Mouse (Mus musculus): ENCODE measurements around the gene Rps8. TPM values are rescaled to one million over a fixed set of nuclear protein-coding genes. Genes with fewer than 3 reads are reported as not detected.
A peak's percentile ranks its signal among the peaks of the same experiment; 100 is the strongest.

Rps8 gene
- total RNA-seq, 1 experiment from 2014 or later, result 1,061 TPM

GRCm38 (mm10) chr4:117127991-117128686 is 27.9 kb downstream of the Rps8 start:
- ATAC-seq (ENCODE audit: extremely low read depth, insufficient number of reproducible peaks, low FRiP score, poor library complexity, severe bottlenecking), result no peak

- ATAC-seq (ENCODE audit: extremely low read depth, insufficient number of reproducible peaks, low FRiP score, poor library complexity, severe bottlenecking), result peak; percentile 28
These were observed 29.3 kb downstream of the Rps8 start, which contains the start of gene Tctex1d4 for GRCm38 (mm10) chr4:117126675-117127290. TSS of gene Tctex1d4 (plus strand) at chr4:117126794.

GRCm38 (mm10) chr4:117125910-117126674 is 30.0 kb downstream of the Rps8 start:
- peak; percentile 71 for ATAC-seq (ENCODE audit: extremely low read depth, insufficient number of reproducible peaks, low FRiP score, poor library complexity, severe bottlenecking)

DNA sequence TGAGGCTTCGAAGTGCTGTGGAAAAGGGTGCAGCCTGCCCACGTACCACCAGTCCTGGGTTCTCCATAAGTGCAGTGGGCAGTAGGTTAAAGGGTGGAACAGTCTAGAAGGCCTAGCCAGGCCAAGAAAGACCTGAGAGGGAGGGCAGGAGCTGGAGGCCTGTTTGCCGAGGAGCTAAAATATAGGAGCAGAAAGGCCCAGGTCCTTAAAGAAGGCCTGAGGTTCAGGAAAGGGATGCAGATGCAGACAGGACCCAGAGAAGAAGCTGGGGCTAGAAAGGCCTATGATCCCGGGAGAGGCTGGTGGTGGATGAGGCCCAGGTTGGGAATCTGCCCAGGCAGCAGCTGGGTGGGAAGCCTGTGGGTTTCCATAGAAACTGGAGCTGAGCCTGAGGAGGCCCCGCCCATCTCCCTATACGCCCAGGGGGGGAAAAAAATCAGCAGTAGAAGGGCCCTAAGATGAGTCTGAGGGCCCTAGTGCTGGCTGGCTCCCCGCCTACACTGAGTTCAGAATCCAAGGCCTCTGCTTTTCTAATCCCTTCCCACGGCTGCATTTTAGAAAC is 30.6 kb downstream of the Rps8 start, which contains the start of gene Btbd19:
Gene Btbd19, minus strand, starts transcription at position 378 of the 562 bp plus-strand sequence.
- ATAC-seq (ENCODE audit: extremely low read depth, insufficient number of reproducible peaks, low FRiP score, poor library complexity, severe bottlenecking), result no peak

DNA sequence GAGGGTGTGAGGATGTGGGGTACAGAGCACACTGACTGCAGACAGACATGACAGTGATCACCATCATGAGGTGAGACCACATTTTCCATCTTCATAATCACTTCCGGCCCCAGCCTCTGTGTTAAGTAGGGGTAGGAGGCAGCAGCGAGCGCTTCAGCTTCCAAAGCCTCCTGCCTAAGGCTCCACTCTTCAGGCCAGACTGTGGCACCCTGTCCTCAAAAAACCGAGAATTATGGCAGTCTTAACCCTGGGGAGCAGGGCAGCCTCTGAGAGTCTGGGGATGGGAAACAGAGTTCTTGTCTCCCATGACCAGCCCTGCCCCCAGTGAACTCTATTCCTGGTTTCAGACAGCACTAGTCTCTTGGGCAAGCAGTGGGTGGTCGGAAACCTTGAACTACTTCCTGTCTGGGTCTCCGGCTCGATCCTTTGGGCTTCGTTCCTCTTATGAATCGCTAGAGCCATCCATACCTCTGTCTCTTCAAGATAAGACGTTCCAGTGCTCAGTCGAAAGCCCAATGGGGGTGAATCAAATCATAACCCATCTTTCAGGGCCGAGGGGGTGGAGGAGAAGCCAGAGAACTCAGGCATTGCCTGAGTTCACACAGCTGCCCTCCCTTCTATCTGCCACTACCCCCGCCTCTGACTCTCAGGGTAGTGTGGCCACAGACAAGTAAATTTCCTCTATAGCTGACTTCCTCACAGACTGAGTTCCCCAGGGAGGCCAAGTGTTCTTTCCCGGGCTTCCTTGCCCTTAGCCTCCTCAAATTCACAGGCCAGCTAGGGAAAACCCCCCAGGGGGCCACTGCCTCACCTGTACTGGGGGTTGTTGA is 31.3 kb downstream of the Rps8 start:
- ATAC-seq (ENCODE audit: extremely low read depth, insufficient number of reproducible peaks, low FRiP score, poor library complexity, severe bottlenecking), result peak; percentile 28

GRCm38 (mm10) chr4:117124218-117124517 is 31.9 kb downstream of the Rps8 start:
- ATAC-seq (ENCODE audit: extremely low read depth, insufficient number of reproducible peaks, low FRiP score, poor library complexity, severe bottlenecking), result no peak

DNA sequence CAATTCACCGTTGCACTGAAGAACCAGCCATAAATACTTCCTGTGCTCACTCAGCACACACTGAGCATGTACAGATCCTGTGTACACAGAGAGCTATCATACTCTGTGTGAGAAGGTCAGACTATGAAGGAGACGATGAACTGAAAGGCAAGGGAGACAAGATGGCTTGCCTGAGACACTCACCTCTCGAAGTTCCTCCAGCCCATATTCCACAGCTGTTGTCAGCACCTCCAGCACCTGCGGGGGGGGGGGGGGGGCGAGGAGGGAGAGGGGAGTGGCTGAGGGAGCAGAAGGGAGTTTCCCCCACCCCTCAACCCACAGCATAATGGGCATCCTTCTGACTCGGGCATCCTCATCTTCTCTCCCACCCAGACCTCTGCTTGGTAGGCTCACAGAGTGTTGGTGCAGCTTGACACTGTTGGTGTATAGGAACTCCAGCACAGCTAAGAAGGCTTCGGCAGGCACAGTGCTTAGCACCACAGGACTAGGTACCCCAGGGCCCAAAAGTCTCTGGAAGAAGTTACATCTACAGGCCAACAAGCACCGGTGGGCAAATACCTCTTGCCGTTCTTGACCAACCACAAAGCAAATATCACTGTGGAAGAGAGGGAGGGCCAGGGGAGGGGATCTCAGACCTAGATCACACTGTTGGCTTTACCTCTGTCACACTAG is 32.4 kb downstream of the Rps8 start:
- no peak for ATAC-seq (ENCODE audit: extremely low read depth, insufficient number of reproducible peaks, low FRiP score, poor library complexity, severe bottlenecking)

DNA sequence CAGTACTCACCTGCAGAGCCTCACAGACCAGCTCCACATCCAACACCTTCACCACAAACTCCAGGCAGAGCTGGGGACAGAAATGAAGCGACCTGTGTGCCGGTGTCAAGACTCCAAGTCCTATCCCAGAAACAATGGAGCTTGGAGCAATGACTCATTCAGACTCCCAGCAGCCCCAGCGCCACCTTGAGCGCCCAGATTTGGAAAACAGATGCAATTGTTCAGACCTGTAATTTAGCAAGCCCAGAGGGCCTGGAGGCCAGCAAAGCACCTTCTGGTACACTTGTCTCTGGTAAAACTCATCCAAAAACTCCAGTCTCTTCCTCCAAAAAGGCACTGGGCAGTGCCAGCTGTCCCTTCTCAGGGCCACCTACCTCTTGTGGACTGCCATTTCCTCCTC is 33.8 kb downstream of the Rps8 start:
- no peak for ATAC-seq (ENCODE audit: extremely low read depth, insufficient number of reproducible peaks, low FRiP score, poor library complexity, severe bottlenecking)

GRCm38 (mm10) chr4:117120445-117121414 is 35.3 kb downstream of the Rps8 start:
- peak; percentile 71 for ATAC-seq (ENCODE audit: extremely low read depth, insufficient number of reproducible peaks, low FRiP score, poor library complexity, severe bottlenecking)

DNA sequence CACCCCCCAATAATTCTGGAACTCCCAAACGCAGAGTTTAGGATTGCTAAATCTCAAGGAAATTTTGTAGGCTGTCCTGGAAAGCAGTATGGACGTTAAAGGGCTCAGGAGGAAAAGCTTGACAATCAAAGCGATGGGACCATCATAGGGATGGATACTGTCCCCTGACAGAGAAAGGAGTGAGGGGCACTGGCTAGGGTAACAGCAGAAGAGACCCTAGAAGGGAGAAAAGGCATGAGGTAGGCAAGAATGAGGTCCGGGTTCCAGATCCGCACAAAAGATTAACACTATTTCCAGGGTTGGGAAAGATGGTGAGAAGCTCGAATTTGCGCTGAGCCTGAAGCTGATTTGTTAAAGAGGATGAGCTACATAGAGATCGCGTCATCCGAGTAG is 36.0 kb downstream of the Rps8 start:
- no peak for ATAC-seq (ENCODE audit: extremely low read depth, insufficient number of reproducible peaks, low FRiP score, poor library complexity, severe bottlenecking)

DNA sequence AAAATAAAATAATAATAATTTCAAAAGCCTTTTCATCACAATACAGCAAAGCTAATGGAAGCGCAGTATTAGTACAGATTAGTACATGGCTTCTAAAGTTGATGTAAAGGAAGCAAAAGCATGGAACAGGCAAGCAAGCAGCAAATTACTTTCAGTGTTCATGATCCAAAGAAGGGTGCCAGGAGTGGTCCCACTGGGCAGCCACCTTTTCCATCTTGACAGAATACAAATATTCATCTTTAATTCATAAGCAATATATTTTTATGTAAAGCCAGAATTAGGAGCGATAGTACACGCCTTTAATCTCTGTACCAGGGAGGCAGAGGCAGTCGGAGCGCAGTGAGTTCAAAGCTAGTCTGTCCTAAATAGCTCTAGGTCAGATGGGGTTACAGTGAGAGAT is 36.4 kb downstream of the Rps8 start:
- no peak for ATAC-seq (ENCODE audit: extremely low read depth, insufficient number of reproducible peaks, low FRiP score, poor library complexity, severe bottlenecking)

- no peak for ATAC-seq (ENCODE audit: extremely low read depth, insufficient number of reproducible peaks, low FRiP score, poor library complexity, severe bottlenecking)
These were observed 38.1 kb downstream of the Rps8 start for GRCm38 (mm10) chr4:117117931-117118330.

DNA sequence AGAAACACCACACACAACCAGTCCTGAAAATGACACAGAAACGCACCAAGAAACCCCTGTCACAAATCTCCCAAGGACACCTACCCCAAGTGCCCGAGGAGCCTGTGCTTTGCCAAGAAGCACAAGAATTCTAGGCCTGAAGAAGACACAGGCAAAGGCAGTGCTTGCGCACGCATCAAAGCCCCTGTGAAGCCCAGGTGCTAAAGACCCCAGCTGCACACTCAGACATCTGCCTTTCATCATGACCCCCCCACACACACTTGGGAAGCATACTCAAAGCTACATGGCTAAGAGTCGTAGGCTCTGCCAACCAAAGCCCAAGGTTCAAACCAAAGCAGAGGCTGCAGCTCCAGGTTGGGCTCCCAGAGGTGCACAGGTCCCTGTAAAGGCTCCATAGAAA is 40.5 kb downstream of the Rps8 start:
- no peak for ATAC-seq (ENCODE audit: extremely low read depth, insufficient number of reproducible peaks, low FRiP score, poor library complexity, severe bottlenecking)

- ATAC-seq (ENCODE audit: extremely low read depth, insufficient number of reproducible peaks, low FRiP score, poor library complexity, severe bottlenecking), result no peak
These were observed 42.8 kb downstream of the Rps8 start for GRCm38 (mm10) chr4:117113237-117113636.

GRCm38 (mm10) chr4:117110985-117111384 is 45.1 kb downstream of the Rps8 start:
- ATAC-seq (ENCODE audit: extremely low read depth, insufficient number of reproducible peaks, low FRiP score, poor library complexity, severe bottlenecking), result no peak

DNA sequence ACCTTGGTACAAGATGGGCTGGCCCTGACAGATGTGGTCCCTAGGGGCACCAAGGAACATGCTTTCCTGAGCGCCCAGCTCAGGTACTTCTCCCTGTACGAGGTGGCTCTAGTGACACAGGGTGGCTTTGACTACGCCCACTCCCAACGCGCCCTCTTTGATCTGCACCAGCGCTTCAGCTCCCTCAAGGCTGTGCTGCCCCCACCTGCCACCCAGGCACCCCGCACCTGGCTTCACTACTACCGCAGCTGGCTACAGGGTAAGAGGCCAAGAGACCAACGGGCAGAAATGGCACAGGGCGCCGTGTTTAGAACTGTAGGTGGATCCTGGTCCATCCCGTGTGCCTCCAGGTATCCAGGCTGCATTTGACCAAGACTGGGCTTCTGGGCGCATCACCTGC is 45.8 kb downstream of the Rps8 start:
- ATAC-seq (ENCODE audit: extremely low read depth, insufficient number of reproducible peaks, low FRiP score, poor library complexity, severe bottlenecking), result no peak

GRCm38 (mm10) chr4:117109330-117109729 is 46.7 kb downstream of the Rps8 start:
- no peak for ATAC-seq (ENCODE audit: extremely low read depth, insufficient number of reproducible peaks, low FRiP score, poor library complexity, severe bottlenecking)

DNA sequence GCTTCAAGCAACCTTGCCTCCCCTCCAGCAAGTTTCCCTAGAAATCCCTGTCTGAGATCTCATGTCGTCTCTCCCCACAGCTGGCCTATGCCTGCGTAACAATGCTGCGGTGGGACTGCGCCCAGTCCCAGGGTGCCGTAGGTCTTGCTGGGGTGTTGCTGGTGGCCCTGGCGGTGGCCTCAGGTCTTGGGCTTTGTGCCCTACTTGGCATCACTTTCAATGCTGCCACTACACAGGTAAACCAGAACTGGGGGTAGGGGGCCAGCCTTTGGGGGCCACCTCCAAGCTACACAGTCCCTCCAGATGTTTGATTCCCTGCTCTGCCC is 47.6 kb downstream of the Rps8 start:
- no peak for ATAC-seq (ENCODE audit: extremely low read depth, insufficient number of reproducible peaks, low FRiP score, poor library complexity, severe bottlenecking)

Data from neutrophil, adult 5-6 weeks (primary cell).